Mouse (Mus musculus) intestine, embryonic 15.5 days (tissue): ENCODE measurements around the gene Tyw5. TPM values are rescaled to one million over a fixed set of nuclear protein-coding genes. Genes with fewer than 3 reads are reported as not detected.

Experiments used
- ATAC-seq: fragments of 200-750 bp; cut with Nextera tagmentation; 2 replicates; pipeline ENCODE4 v1.8.0; 2017; ENCODE audit warnings: moderate TSS enrichment, moderate library complexity
- H3K27ac ChIP-seq: fragments of 300-500 bp; sonication (generic); 2 replicates; pipeline ENCODE4 v1.5.1; 2015; ENCODE audit warnings: mild to moderate bottlenecking, inconsistent platforms
- H3K27me3 ChIP-seq: fragments of 300-500 bp; sonication (generic); replicated peaks from 2 replicates; pipeline ENCODE4 v1.6.1; 2015; ENCODE audit warnings: inconsistent platforms
- H3K36me3 ChIP-seq: fragments of 300-500 bp; sonication (generic); 2 replicates; pipeline ENCODE4 v1.6.1; 2015; ENCODE audit warnings: inconsistent platforms
- H3K4me1 ChIP-seq: fragments of 300-500 bp; sonication (generic); replicated peaks from 2 replicates; pipeline ENCODE4 v1.6.1; 2015; ENCODE audit warnings: inconsistent platforms
- H3K4me2 ChIP-seq: fragments of 300-500 bp; sonication (generic); replicated peaks from 2 replicates; pipeline ENCODE4 v1.6.1; 2015; ENCODE audit warnings: mild to moderate bottlenecking, inconsistent platforms
- H3K4me3 ChIP-seq: fragments of 300-500 bp; sonication (generic); replicated peaks from 2 replicates; pipeline ENCODE4 v1.5.1; 2015; ENCODE audit warnings: inconsistent platforms
- H3K9ac ChIP-seq: fragments of 300-500 bp; sonication (generic); 2 replicates; pipeline ENCODE4 v1.6.1; 2015; ENCODE audit warnings: inconsistent platforms
- H3K9me3 ChIP-seq: fragments of 300-500 bp; sonication (generic); 2 replicates; pipeline ENCODE4 v1.6.1; 2016; ENCODE audit warnings: inconsistent platforms
- WGBS: fragments of 180-500 bp; shearing (Covaris S2); methylation state at CpG from one replicate; pipeline ENCODE4 v1.1.7; 2015; 5-methylcytosine and 5-hydroxymethylcytosine counted together
- polyA plus RNA-seq: library from polyadenylated mRNA; unstranded; fragments of >200 nt; fragmentation: Nextera tagmentation; extraction: Ambion mirVana; gene quantifications from 2 replicates; pipeline ENCODE4 v1.2.1, GENCODE M21; 2015

The Tyw5 gene
- 23.9 and 26.2 TPM in 2 replicates for polyA plus RNA-seq

DNA sequence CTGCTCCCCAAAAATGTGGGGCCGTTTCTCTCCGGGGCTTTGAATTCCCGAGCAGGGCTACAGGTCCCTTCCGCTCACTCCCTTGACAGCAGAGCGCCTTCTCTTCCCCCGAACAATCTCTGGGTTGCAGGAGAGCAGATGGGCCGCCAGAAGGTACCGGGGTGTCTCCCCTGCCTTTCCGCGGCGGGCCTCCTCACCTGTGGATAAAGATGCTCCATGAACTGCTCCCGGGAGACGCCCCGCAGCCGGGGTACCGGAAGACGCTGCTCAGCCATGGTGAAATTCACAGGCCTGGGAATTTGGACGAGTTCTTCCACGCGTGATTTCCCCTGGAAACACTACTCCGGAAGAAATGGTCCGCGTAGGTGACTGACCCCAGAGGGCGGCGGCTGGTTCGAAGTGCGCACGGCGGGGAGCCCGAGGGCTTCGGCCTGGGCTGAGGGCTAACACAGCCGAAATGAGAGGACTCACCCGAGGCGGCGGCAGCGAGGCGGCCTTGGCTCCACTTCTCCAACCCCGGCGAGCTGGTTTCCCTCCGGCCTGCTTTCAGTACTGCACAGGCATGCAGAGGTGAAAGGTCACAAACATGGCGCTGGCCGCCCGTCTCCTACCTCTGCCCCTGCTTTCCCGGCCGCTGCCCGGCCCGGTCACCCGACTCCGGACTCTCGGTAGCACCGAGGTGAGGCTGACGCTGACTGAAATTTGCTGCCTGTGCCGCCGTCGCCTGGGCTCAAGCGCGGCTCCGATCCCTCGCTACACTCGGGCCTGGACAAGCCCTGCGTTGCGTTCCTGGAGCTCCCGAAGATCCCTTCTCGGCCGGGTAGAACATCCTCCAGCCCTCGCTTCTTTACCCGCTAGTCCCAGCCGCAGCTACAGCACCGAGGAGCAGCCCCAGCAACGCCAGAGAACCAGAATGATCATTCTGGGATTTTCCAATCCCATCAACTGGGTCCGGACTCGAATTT lies at the start of gene Tyw5, which contains the start of gene Maip1:
Gene Tyw5 (minus strand): TSS at position 915 of the 965 bp plus-strand sequence.
Gene Maip1 (plus strand): TSS at position 142 of the 965 bp plus-strand sequence.
- peak; percentile 95 for ATAC-seq
- WGBS = under 1% methylated on average over 72 of the region's 72 CpGs
- H3K36me3 ChIP-seq = no peaks in the 10 kb centered on the region

DNA sequence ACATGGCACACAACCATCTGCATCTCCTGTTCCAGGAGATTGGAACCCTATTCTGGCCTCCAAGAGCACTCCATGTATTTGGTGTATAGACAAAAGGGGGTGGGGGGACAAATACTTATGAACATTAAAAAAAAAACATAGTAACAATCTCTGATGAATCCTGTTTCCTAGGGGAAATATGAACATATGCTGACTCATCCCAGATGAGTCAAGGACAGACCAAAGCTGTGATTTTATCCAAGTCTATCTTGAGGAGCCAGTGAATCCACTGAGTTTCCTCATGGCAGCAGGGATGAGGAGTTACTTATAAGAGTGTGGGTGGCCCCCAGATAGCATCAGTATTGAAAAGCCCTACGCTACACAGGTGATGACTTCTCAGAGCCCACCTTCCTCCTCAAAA lies 43.3 kb upstream of the Tyw5 start:
- H3K9ac ChIP-seq = no peak overlapping the region
- no peaks in the 10 kb centered on the region for H3K27me3 ChIP-seq
- H3K4me2 ChIP-seq = no peak overlapping the region
- WGBS = 97% methylated on average over 1 of the region's 1 CpGs
- no peaks in the 10 kb centered on the region for H3K9me3 ChIP-seq
- H3K4me3 ChIP-seq = no peak overlapping the region
- no peak for ATAC-seq
- no peaks in the 10 kb centered on the region for H3K4me1 ChIP-seq
- H3K36me3 ChIP-seq = no peaks in the 10 kb centered on the region
- no peak overlapping the region for H3K27ac ChIP-seq

More for the DNA sequence above, at the start of gene Tyw5, which contains the start of gene Maip1:
- Histone ChIP-seq H3K9ac (peak within 1 kb of the TSS; percentile 93), H3K4me2 (peak within 1 kb of the TSS; percentile 73), H3K4me1 (0 out of 2 replicates have a peak, but pooled peaks cover 7% of the 10 kb centered on the region), H3K9me3 (no peaks in the 10 kb centered on the region), H3K4me3 (peak within 1 kb of the TSS; percentile 82), H3K27ac (peak within 1 kb of the TSS; percentile 98), H3K27me3 (no peaks in the 10 kb centered on the region)

DNA sequence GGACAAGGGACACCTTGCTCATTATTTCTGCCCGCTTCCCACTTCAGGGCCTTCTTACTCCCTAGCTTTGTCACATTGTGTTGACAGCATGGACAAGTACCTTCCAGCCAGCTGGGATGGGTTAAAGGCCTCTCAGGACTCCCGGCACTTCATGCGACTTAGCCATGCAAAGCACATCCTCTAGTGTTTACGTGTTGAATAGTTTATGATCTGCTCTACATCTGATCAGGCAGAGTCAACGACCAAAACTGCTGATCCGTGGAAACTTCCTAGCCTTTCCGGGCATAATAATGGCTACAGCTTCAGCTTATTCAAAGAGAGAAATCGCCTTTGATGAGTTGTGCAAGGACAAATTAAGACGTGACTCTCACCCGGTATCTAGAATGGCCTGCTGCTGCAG lies 38.8 kb upstream of the Tyw5 start:
- no peak overlapping the region for H3K27ac ChIP-seq
- no peaks in the 10 kb centered on the region for H3K36me3 ChIP-seq
- no peaks in the 10 kb centered on the region for H3K9me3 ChIP-seq
- no peak overlapping the region for H3K4me3 ChIP-seq
- H3K27me3 ChIP-seq = no peaks in the 10 kb centered on the region
- no peaks in the 10 kb centered on the region for H3K4me1 ChIP-seq
- no peak overlapping the region for H3K9ac ChIP-seq
- no peak for ATAC-seq
- 65% methylated on average over 10 of the region's 10 CpGs for WGBS
- no peak overlapping the region for H3K4me2 ChIP-seq

- H3K9ac ChIP-seq = no peak overlapping the region
- no peak overlapping the region for H3K27ac ChIP-seq
- WGBS = 40% methylated on average over 4 of the region's 4 CpGs
- no peak overlapping the region for H3K4me2 ChIP-seq
- H3K4me3 ChIP-seq = no peak overlapping the region
- no peak for ATAC-seq
- H3K9me3 ChIP-seq = no peaks in the 10 kb centered on the region
- no peaks in the 10 kb centered on the region for H3K36me3 ChIP-seq
- peaks cover 8% of the 10 kb centered on the region; the same call in 1 of the 2 replicates for H3K4me1 ChIP-seq
- no peaks in the 10 kb centered on the region for H3K27me3 ChIP-seq
Observed at GRCm38 (mm10) chr1:57440771-57441170, 33.9 kb upstream of the Tyw5 start.

DNA sequence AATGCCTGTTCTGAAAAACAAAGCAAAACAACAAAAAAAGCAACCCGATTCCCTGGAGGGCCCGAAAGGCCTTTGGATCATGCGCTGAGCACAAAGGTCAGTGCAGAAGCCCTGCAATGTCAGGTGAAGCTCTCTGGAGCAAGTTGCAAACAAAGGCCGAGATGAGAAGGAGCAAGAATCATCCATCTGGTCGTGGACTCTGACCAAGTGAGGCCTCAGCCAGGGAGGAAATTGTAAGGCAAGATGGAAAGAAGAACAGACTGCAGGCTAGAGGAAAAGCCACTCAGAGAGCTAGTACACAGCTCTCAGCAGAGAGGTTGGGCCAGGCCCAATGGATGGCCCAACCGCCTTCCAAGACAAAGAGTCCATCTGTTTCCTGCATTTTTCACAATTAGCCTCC lies 32.1 kb upstream of the Tyw5 start:
- Histone ChIP-seq H3K27ac (no peak overlapping the region), H3K36me3 (no peaks in the 10 kb centered on the region), H3K4me1 (peaks cover 8% of the 10 kb centered on the region; the same call in 1 of the 2 replicates), H3K4me2 (no peak overlapping the region), H3K4me3 (no peak overlapping the region), H3K9ac (no peak overlapping the region), H3K9me3 (no peaks in the 10 kb centered on the region), H3K27me3 (no peaks in the 10 kb centered on the region)
- 67% methylated on average over 6 of the region's 6 CpGs for WGBS
- ATAC-seq = 0 out of 2 replicates have a peak, but pooled peaks have one; percentile 28

DNA sequence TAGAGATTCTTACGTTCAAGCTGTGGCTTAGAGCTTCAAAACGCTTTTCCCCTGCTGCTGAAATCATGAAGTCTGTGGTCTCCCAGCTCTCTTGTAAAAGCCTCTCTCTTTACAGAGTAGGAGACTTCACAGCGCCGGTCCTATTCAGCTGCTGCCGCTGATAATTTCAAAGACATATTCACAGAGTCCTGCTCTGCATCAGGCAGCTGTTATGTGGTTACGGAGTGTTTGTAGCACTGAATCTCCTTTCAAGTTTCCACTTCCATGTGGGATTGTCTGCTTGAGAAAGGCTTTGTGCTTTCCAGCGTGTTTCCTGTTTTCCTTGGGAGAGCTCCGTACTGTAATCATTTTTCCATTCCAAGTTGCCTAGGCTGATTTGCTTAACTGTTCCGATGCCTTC lies 30.1 kb upstream of the Tyw5 start:
- Histone ChIP-seq H3K4me3 (peak overlapping the region; percentile 7; the same call in 1 of the 2 replicates), H3K9me3 (no peaks in the 10 kb centered on the region), H3K4me2 (peak overlapping the region; percentile 48), H3K4me1 (peaks cover 8% of the 10 kb centered on the region; the same call in 1 of the 2 replicates), H3K9ac (peak overlapping the region; percentile 29; the same call in 1 of the 2 replicates), H3K36me3 (no peaks in the 10 kb centered on the region), H3K27me3 (no peaks in the 10 kb centered on the region), H3K27ac (peak overlapping the region; percentile 68)
- peak; percentile 61 for ATAC-seq
- WGBS = 28% methylated on average over 9 of the region's 9 CpGs

DNA sequence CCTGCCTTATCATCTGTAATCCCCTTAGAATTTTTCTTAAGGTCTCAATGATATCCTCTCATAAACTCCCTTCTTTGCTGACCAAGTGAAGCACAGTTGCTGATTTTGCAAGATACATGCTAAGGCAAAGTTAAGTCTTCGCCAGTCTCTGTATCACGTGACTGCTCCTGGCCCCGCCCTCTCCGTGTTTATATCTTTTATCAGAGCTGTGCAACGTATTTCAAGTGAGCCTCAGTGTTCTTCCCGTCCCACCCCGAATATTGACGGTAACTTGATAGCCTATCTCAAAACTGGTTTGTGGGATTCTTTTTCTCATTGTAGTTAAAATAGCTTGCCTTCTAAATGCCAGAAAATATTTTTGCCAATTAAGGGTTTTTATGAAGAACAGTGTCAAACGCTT lies 29.5 kb upstream of the Tyw5 start:
- Histone ChIP-seq H3K9ac (no peak overlapping the region), H3K4me2 (peak overlapping the region; percentile 48), H3K9me3 (no peaks in the 10 kb centered on the region), H3K4me1 (peaks cover 8% of the 10 kb centered on the region; the same call in 1 of the 2 replicates), H3K27me3 (no peaks in the 10 kb centered on the region), H3K4me3 (peak overlapping the region; percentile 7; the same call in 1 of the 2 replicates), H3K27ac (peak overlapping the region; percentile 68), H3K36me3 (no peaks in the 10 kb centered on the region)
- 24% methylated on average over 9 of the region's 9 CpGs for WGBS
- peak; percentile 72 for ATAC-seq

DNA sequence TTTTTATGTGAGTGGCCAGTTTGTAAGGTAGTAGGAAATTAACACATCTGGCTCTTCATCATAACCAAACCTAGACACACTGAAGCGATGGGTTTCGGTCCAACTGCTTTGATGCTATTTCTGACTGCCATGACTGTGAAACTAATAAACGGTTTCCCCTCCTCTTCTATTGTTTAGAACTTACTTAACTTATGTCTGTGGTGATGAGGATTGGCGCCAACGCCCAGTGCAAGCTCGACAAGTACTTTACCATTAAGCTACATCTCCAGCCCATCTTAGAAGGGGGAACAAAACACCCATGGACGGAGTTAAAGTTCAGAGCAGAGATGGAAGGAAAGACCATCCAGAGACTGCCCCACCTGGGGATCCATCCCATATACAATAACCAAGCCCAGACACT lies 26.2 kb upstream of the Tyw5 start:
- Histone ChIP-seq H3K4me3 (no peak overlapping the region), H3K4me2 (no peak overlapping the region), H3K4me1 (peaks cover 8% of the 10 kb centered on the region; the same call in 1 of the 2 replicates), H3K36me3 (no peaks in the 10 kb centered on the region), H3K27ac (no peak overlapping the region), H3K9me3 (no peaks in the 10 kb centered on the region), H3K9ac (no peak overlapping the region), H3K27me3 (no peaks in the 10 kb centered on the region)
- 88% methylated on average over 7 of the region's 7 CpGs for WGBS
- ATAC-seq = no peak

DNA sequence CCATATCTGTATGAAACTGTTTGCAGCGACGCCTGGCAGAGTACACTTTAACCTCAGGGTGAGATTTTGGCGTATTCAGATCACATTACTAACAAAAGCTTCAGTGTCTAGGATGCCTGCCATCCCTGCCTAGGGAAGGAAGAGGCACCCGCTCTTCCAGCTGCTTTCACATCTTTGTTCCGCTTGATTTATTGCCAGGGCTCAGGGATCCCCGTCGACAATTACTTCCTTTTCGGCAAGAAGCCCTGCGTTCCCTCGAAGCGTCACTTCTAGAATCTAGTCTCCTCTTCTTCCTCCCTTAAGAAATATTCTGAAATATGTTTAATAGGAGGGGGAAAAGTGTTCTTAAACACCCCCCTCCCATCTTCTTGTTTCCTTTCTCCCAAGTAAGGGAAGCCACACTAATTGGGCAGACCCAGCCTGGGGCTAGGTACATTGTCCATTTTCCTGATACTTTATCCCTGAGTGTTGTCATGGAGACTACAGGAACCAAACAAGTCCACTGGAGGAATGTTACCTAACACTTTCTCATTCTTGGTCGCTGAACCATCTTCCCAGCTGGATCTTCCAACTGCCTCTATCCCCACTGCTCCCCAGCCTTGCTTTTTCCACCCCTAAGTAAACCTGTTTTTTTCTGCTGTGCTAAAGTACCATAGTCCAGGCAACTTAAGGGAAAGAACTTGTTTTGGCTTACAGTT lies 23.0 kb upstream of the Tyw5 start:
- no peak overlapping the region for H3K27ac ChIP-seq
- WGBS = 9% methylated on average over 12 of the region's 12 CpGs
- H3K9ac ChIP-seq = no peak overlapping the region
- H3K4me1 ChIP-seq = peaks cover 5% of the 10 kb centered on the region; the same call in 1 of the 2 replicates
- H3K9me3 ChIP-seq = no peaks in the 10 kb centered on the region
- H3K36me3 ChIP-seq = no peaks in the 10 kb centered on the region
- ATAC-seq = no peak
- H3K4me3 ChIP-seq = no peak overlapping the region
- no peaks in the 10 kb centered on the region for H3K27me3 ChIP-seq
- peak overlapping the region; percentile 44 for H3K4me2 ChIP-seq

GRCm38 (mm10) chr1:57428368-57429308 lies 21.7 kb upstream of the Tyw5 start:
- 56% methylated on average over 16 of the region's 16 CpGs for WGBS
- H3K27me3 ChIP-seq = no peaks in the 10 kb centered on the region
- no peaks in the 10 kb centered on the region for H3K9me3 ChIP-seq
- H3K27ac ChIP-seq = no peak overlapping the region
- peaks cover 5% of the 10 kb centered on the region; the same call in 1 of the 2 replicates for H3K4me1 ChIP-seq
- peak overlapping the region; percentile 32; the same call in 1 of the 2 replicates for H3K4me2 ChIP-seq
- ATAC-seq = no peak
- H3K36me3 ChIP-seq = no peaks in the 10 kb centered on the region
- H3K9ac ChIP-seq = no peak overlapping the region
- H3K4me3 ChIP-seq = no peak overlapping the region

- Histone ChIP-seq H3K4me3 (no peak overlapping the region), H3K27me3 (no peaks in the 10 kb centered on the region), H3K27ac (no peak overlapping the region), H3K9ac (no peak overlapping the region), H3K9me3 (no peaks in the 10 kb centered on the region), H3K4me2 (no peak overlapping the region), H3K4me1 (no peaks in the 10 kb centered on the region), H3K36me3 (no peaks in the 10 kb centered on the region)
- ATAC-seq = no peak; the same call in 1 of the 2 replicates
- WGBS = 7% methylated on average over 1 of the region's 1 CpGs
Observed at GRCm38 (mm10) chr1:57423696-57424095, 16.8 kb upstream of the Tyw5 start.
